Mouse (Mus musculus) limb, embryonic 14.5 days (tissue): ENCODE measurements around the gene Aste1. TPM values are rescaled to one million over a fixed set of nuclear protein-coding genes. Genes with fewer than 3 reads are reported as not detected.

Experiments
- ATAC-seq: fragments of 200-750 bp; cut with Nextera tagmentation; 2 replicates; pipeline ENCODE4 v1.8.0; 2017; ENCODE audit warnings: low read depth, moderate number of reproducible peaks, moderate TSS enrichment; ENCODE audit not compliant: low FRiP score
- DNase-seq: peaks from one replicate; pipeline ENCODE4 v3.0.0-alpha.2; 2015; ENCODE audit warnings: low spot score
- H3K27ac ChIP-seq: fragments of 300-500 bp; sonication (generic); replicated peaks from 2 replicates; pipeline ENCODE4 v1.5.1; 2014; ENCODE audit warnings: low read depth, mild to moderate bottlenecking, low read length, moderate library complexity, mixed read lengths
- H3K27me3 ChIP-seq: fragments of 300-500 bp; sonication (generic); 2 replicates; pipeline ENCODE4 v1.6.1; 2014; ENCODE audit warnings: low read length, mixed read lengths; ENCODE audit not compliant: control insufficient read depth, insufficient read depth
- H3K36me3 ChIP-seq: fragments of 300-500 bp; sonication (generic); 2 replicates; pipeline ENCODE4 v1.6.1; 2014; ENCODE audit warnings: mild to moderate bottlenecking, low read length, moderate library complexity, mixed read lengths; ENCODE audit not compliant: control insufficient read depth, insufficient read depth
- H3K4me1 ChIP-seq: fragments of 300-500 bp; sonication (generic); 2 replicates; pipeline ENCODE4 v1.6.1; 2014; ENCODE audit warnings: antibody characterized with exemption, low read length, mixed read lengths; ENCODE audit not compliant: control insufficient read depth, insufficient read depth
- H3K4me2 ChIP-seq: fragments of 300-500 bp; sonication (generic); replicated peaks from 2 replicates; pipeline ENCODE4 v1.6.1; 2014; ENCODE audit warnings: low read depth, mild to moderate bottlenecking, low read length, moderate library complexity; ENCODE audit not compliant: severe bottlenecking
- H3K4me3 ChIP-seq: fragments of 300-500 bp; sonication (generic); replicated peaks from 2 replicates; pipeline ENCODE4 v1.5.1; 2014; ENCODE audit warnings: low read length
- H3K9ac ChIP-seq: fragments of 300-500 bp; sonication (generic); 2 replicates; pipeline ENCODE4 v1.6.1; 2014; ENCODE audit warnings: mild to moderate bottlenecking, low read depth, low read length, moderate library complexity; ENCODE audit not compliant: severe bottlenecking
- H3K9me3 ChIP-seq: fragments of 300-500 bp; sonication (generic); 2 replicates; pipeline ENCODE4 v1.6.1; 2016; ENCODE audit warnings: low read length; ENCODE audit not compliant: control insufficient read depth
- POLR2A ChIP-seq: fragments of 200-500 bp; IDR thresholded peaks from 2 replicates; pipeline ENCODE4 v1.8.0; 2012; ENCODE audit warnings: inconsistent platforms, mild to moderate bottlenecking, moderate library complexity, borderline replicate concordance; ENCODE audit not compliant: insufficient read depth, insufficient read length; ENCODE audit errors: extremely low read depth
- WGBS: fragments of 180-500 bp; shearing (Covaris S2); extraction: QIAGEN DNeasy Blood & Tissue Kit; methylation state at CpG from one replicate; pipeline ENCODE4 v1.1.7; 2014; 5-methylcytosine and 5-hydroxymethylcytosine counted together
- polyA plus RNA-seq, 2 experiments: library from polyadenylated mRNA; depleted of rRNA in 1 of 2; stranded (reverse) in 1 of 2; unstranded in 1 of 2; fragments of >200 nt; fragmentation: Nextera tagmentation in 1 of 2; extraction: Ambion mirVana in 1 of 2; gene quantifications; 2 replicates each; pipeline versions ENCODE4 v1.2.1 to v1.2.3; 2012 to 2014

Aste1 gene
- polyA plus RNA-seq, 2 experiments, result 10.5 to 10.6 TPM

DNA sequence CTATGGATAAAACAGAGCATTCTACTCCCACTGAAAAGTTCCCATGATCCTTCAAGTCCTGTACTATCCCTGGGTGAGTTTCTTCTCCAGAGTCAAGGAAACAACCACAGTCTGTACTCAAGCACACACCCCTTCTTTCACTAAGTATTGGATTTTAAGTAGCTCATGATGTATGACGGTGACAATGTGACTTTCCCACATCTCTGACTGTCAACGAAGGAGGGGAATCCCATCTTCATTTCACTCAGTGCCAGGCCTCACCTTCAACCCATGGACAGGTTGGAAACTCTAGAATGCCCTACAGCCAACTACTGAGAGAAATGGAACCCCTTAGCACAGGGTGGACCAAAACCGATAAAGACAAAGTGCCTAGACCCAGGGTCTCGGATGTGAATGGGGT, 29.0 kb upstream of the Aste1 start:
- TF ChIP-seq POLR2A, result no peak
- no peak overlapping the region for H3K27ac ChIP-seq
- H3K4me3 ChIP-seq, result no peak overlapping the region
- no peak for DNase-seq
- no peak for ATAC-seq
- no peaks in the 10 kb centered on the region for H3K9me3 ChIP-seq
- no peak overlapping the region for H3K9ac ChIP-seq
- H3K4me1 ChIP-seq, result no peaks in the 10 kb centered on the region
- 83% methylated on average over 4 of the region's 4 CpGs for WGBS
- no peak overlapping the region for H3K4me2 ChIP-seq
- H3K36me3 ChIP-seq, result no peaks in the 10 kb centered on the region
- H3K27me3 ChIP-seq, result no peaks in the 10 kb centered on the region

- no peaks in the 10 kb centered on the region for H3K36me3 ChIP-seq
- TF ChIP-seq POLR2A, result no peak
- no peak overlapping the region for H3K27ac ChIP-seq
- H3K4me3 ChIP-seq, result no peak overlapping the region
- DNase-seq (no peak), ATAC-seq (no peak)
- WGBS, result 80% methylated on average over 3 of the region's 3 CpGs
- H3K9me3 ChIP-seq, result no peaks in the 10 kb centered on the region
- no peaks in the 10 kb centered on the region for H3K4me1 ChIP-seq
- H3K27me3 ChIP-seq, result no peaks in the 10 kb centered on the region
- no peak overlapping the region for H3K4me2 ChIP-seq
- no peak overlapping the region for H3K9ac ChIP-seq
These were observed 26.6 kb upstream of the Aste1 start for GRCm38 (mm10) chr9:105368605-105369004.

DNA sequence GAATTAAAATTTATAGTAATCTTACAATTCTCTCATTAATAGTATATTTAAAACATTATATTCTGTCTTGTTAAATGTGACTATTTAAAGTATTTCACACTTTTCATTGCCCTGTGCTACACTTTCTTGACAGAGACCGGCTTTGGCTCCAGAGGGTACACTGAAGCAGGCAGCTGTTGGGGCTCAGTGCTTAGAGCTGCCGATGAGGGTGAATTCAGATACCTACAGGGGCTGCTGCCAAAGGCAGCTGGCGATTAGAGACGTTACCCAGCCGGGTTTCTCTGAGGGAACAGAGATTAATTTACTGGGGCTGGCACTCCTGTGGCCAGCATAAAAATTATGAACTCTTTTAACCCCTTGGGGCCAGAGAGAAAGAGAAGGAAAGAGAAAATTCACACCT, 20.8 kb upstream of the Aste1 start:
- no peak for ATAC-seq
- H3K9ac ChIP-seq, result no peak overlapping the region
- H3K4me1 ChIP-seq, result no peaks in the 10 kb centered on the region
- no peak for DNase-seq
- no peaks in the 10 kb centered on the region for H3K9me3 ChIP-seq
- WGBS, result 42% methylated on average over 5 of the region's 5 CpGs
- no peak for TF ChIP-seq POLR2A
- no peak overlapping the region for H3K4me3 ChIP-seq
- no peaks in the 10 kb centered on the region for H3K36me3 ChIP-seq
- H3K27me3 ChIP-seq, result no peaks in the 10 kb centered on the region
- no peak overlapping the region for H3K4me2 ChIP-seq
- no peak overlapping the region for H3K27ac ChIP-seq

DNA sequence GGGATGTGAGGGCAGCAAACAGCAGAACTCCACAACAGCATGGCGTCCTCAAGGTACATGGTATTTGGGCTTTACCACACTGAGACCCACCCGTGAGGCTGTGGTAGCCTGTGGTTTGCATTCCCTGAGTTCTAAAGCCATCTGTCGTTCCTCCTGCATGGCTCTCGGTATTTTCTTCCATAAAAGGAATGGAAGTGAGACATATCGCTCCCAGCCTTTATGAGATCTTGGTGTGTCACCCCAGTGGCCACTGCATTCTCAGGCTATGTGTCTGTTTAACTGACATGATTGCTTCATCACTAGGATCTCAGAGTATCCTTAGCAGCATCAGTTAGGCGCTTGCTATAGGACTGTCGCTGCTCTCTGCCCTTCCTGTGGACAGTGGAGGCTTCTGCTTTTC, 18.8 kb upstream of the Aste1 start:
- H3K27me3 ChIP-seq, result no peaks in the 10 kb centered on the region
- H3K4me2 ChIP-seq, result no peak overlapping the region
- WGBS, result 70% methylated on average over 7 of the region's 7 CpGs
- H3K9ac ChIP-seq, result no peak overlapping the region
- no peaks in the 10 kb centered on the region for H3K4me1 ChIP-seq
- TF ChIP-seq POLR2A, result no peak
- H3K4me3 ChIP-seq, result no peak overlapping the region
- H3K27ac ChIP-seq, result no peak overlapping the region
- H3K9me3 ChIP-seq, result no peaks in the 10 kb centered on the region
- DNase-seq (no peak), ATAC-seq (no peak)
- no peaks in the 10 kb centered on the region for H3K36me3 ChIP-seq

DNA sequence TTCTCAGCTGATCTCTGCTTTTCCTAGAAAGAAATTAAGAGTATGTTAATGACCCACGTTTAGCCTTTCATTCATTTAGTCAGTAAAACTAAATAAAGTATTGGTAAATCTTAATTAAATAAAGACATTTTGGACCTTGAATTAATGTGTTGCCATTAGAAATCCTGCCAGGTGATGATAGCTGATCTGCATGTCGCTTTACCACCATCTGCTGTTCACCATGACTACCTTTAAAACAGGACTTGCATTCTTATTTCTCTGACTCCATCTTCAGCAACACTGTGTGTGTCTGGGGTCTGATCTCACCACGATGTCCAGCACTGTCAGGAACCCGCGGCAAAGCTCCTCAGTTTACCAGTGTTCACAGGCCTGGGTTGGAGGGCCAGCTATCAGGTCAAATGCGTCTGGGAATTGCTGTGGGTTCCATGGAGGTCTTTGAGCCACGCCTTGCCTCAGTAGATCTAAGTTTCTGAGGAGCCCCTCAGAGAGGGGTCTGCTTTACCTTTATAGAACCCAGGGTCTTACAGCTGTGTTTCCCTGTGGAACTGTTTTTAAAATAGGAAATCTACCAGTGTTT, 18.1 kb upstream of the Aste1 start:
- no peaks in the 10 kb centered on the region for H3K27me3 ChIP-seq
- no peak overlapping the region for H3K27ac ChIP-seq
- ATAC-seq (no peak), DNase-seq (no peak)
- H3K36me3 ChIP-seq, result no peaks in the 10 kb centered on the region
- H3K9me3 ChIP-seq, result no peaks in the 10 kb centered on the region
- H3K4me3 ChIP-seq, result no peak overlapping the region
- TF ChIP-seq POLR2A, result no peak
- no peak overlapping the region for H3K4me2 ChIP-seq
- 73% methylated on average over 7 of the region's 7 CpGs for WGBS
- no peaks in the 10 kb centered on the region for H3K4me1 ChIP-seq
- H3K9ac ChIP-seq, result no peak overlapping the region

- 75% methylated on average over 3 of the region's 3 CpGs for WGBS
- Histone ChIP-seq H3K9me3 (no peaks in the 10 kb centered on the region), H3K27ac (no peak overlapping the region), H3K4me1 (no peaks in the 10 kb centered on the region), H3K9ac (no peak overlapping the region), H3K4me2 (no peak overlapping the region), H3K27me3 (no peaks in the 10 kb centered on the region), H3K36me3 (no peaks in the 10 kb centered on the region), H3K4me3 (no peak overlapping the region)
- TF ChIP-seq POLR2A, result no peak
- DNase-seq (no peak), ATAC-seq (no peak)
These were observed 17.6 kb upstream of the Aste1 start for GRCm38 (mm10) chr9:105377622-105378021.
